Mouse (Mus musculus) cortical plate, adult 2 months (tissue): ENCODE measurements around the gene Creld2.

ENCODE experiments used
- CTCF ChIP-seq: fragments of 200-500 bp; IDR thresholded peaks from 2 replicates; pipeline ENCODE4 v1.5.1; 2011; ENCODE audit warnings: mild to moderate bottlenecking, control low read depth, low read length; ENCODE audit not compliant: insufficient read depth; ENCODE audit errors: extremely low read depth
- POLR2A ChIP-seq: fragments of 200-500 bp; IDR thresholded peaks from 2 replicates; pipeline ENCODE4 v1.6.1; 2011; ENCODE audit warnings: mild to moderate bottlenecking, low read length, control low read depth; ENCODE audit not compliant: insufficient read depth; ENCODE audit errors: extremely low read depth

GRCm38 (mm10) chr15:88837199-88837932 lies 17.9 kb downstream of the Creld2 start:
- TF ChIP-seq POLR2A (no peak), CTCF (no peak)
